Mouse (Mus musculus) splenic B cell, adult 2 months (primary cell): Measurements from ENCODE around the gene Gm14525.
"Not testable (repeated sequence)": the region's sequence is repeated elsewhere in the genome, so short reads cannot be mapped to it uniquely, and the experiment has no call there.

Experiments
- DNase-seq: peaks from one replicate; pipeline ENCODE4 v3.0.0-alpha.2; 2011; ENCODE audit warnings: low read depth, low spot score
- H3K27me3 ChIP-seq: 2 replicates; pipeline ENCODE4 v1.6.1; 2012; ENCODE audit warnings: mild to moderate bottlenecking, low read length, moderate library complexity, mixed read lengths; ENCODE audit not compliant: control insufficient read depth, poor library complexity, insufficient read depth, severe bottlenecking
- H3K36me3 ChIP-seq: 2 replicates; pipeline ENCODE4 v1.6.1; 2012; ENCODE audit warnings: mild to moderate bottlenecking, low read length, moderate library complexity, mixed read lengths; ENCODE audit not compliant: control insufficient read depth, poor library complexity, insufficient read depth, severe bottlenecking

The Gm14525 gene

DNA sequence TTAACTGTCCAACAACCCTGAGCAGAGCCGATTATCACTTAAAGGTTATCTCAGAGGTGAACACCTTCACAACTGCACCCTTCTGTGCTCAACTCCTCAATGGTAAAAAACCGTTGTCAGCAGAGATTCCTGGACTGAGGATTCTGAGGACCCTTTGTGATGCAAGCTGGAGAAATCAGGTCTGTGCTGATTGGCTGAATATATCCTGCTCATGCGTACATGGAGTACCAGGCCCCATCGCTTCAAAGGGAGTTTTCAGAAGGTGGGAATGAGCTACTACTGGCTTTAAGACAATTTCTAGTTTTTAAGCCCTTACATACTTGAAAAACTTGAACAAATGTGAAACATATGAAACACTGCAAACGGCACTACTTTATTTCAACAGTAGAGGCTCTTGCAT lies at the start of gene Gm14525:
Gm14525 (minus strand) TSS at position 101 of the 400 bp plus-strand sequence.
- DNase-seq, H3K36me3 ChIP-seq, H3K27me3 ChIP-seq: not testable (repeated sequence)
